Mouse (Mus musculus): ENCODE measurements around the gene Hoxd11.

Hoxd11 gene

DNA sequence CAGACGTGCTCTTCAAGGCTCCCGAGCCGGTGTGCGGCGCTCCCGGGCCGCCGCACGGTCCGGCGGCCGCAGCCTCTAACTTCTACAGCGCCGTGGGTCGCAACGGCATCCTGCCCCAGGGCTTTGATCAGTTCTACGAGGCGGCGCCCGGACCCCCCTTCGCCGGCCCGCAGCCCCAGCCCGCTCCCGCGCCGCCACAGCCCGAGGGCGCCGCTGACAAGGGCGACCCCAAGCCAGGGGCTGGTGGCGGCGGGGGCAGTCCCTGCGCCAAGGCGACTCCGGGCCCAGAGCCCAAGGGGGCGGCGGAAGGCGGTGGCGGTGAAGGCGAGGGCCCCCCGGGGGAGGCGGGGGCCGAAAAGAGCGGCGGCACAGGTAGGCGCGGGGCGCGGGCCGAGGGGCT lies 3.4 kb downstream of the Hoxd11 start:
- peak in 1 of 2 experiments; percentile 22 for DNase-seq

DNA sequence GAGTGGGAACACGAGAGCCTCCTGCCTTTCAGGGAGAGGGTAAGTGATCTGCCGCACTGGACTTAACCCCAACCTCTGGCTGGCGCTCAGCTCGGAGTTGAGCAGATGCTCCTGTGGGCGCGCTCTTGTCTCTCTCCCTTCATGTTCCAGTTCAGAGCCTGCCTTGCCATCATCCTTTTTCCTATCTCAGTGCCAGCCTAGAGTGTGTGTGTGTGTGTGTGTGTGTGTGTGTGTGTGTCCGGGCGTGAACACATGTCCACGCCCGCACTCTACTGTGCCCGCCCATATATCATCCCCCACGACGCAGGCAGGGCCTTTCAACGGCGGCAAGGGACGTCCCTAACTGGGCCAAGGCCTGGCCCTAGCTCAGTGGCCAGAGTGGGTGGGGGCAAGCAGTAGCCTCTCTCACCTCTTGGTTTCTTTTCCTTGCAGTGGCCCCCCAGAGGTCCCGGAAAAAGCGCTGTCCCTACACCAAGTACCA lies 4.2 kb downstream of the Hoxd11 start:
- no peak for DNase-seq

DNA sequence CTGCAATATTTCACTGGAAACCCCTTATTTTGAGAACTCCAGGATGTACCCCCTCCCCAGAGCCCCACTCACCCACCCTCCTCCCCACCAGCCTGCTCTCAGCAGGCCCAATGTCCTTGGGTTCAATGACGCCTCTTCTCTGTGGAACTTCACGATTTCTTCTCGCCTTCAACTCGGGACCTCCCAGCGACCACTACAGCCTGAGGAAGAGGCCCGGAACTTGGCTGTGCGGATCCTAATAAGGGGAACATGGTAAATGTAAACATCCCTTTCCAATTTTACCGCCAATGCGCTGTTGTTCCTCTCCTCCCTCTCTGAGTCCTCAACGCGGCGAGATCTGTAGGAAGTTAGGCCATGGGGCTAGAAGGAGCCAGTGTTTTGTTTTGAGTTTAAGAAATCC lies 4.7 kb downstream of the Hoxd11 start:
- DNase-seq = no peak

DNA sequence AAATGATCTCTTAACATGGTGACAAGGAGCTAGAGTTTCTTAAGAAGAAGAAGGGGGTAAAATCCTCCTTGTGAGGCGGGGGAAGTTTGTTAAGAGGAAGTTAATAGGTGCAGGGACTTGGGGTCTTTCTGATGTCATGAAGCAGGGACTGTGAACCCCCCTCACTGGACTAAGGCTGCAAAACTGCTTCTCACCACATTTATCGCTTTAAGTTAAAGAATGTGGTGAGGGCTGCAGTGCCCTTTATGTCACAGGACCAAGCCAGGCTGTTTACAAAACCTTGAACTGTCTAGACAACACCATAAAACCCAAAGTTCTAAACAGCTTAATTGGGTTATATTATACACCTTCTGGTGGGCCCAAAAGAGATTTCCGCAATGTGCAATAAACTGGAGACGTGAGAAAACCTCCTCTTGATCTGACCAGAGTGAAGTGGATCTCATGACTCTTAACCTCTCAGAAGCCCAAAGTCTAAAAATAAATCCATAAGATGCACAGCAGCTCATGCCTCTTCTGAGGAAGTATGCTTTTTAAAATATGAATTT lies 5.8 kb downstream of the Hoxd11 start:
- no peak for DNase-seq

DNA sequence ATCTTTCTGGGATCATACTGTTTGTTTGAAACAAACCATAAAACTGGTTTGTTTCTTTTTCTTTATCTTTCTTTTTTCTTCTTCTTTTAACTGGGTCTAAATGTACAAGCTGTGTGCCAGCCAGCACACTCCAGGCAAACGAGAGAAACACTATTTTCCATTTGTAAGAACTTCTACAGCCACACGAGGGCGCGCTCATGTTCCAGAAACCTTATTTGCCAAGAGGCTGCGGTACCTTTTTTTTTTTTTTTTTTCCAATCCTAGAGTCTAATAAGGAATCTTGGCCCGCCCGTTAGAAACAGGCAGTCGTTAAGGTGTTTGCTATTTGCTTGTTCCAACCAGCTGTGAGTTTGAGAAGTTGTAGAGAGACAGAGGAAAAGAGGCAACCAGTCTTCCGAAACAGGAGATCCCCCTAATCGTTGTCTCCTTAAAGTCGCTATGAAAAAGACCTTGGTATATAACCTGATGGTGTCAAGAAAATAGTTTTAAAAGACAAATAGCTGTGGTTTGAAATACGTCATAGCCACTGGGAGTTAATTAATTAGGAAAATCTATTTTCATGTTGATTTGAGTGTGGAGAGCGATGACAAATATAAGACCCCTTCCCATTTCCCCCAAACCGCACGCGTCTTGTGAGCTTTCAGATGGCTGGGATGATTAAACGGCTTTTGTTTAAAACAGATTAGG lies 7.1 kb downstream of the Hoxd11 start:
- peak; percentile 54 to 67 for DNase-seq

DNA sequence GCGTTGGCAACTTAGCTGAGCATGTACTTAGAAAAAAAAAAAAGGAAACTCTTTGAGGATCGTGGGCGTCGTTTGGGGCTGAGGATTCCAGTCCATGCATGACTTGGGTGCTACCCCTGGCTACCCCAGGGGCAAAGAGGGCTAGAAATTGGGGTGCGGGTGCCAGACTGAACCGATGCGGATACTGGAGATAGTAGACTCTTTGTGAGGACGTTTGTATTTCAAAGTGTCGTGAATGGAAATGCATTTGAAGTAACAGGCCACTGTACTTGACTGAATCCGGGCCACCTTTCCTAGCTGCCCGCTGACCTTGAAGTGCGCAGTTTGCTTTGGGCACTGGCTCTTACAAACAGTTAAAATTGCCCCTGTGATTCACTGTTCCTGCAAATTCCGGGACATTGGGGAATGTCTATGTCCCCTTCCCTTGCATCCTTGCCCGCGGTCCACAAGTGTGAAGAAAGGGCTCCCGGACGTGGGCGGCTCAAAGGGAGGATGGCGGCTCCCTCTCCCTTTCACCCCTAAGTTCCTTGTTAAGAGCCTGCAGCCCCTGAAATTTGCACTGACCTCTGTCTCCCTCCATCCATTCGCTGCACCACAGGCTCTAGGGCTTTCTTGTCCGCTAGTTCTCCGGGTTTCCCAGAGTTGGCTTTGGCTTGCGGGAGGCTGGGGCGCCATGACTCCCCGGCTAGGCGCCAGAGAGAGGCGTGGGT lies 7.8 kb downstream of the Hoxd11 start:
- DNase-seq = no peak

DNA sequence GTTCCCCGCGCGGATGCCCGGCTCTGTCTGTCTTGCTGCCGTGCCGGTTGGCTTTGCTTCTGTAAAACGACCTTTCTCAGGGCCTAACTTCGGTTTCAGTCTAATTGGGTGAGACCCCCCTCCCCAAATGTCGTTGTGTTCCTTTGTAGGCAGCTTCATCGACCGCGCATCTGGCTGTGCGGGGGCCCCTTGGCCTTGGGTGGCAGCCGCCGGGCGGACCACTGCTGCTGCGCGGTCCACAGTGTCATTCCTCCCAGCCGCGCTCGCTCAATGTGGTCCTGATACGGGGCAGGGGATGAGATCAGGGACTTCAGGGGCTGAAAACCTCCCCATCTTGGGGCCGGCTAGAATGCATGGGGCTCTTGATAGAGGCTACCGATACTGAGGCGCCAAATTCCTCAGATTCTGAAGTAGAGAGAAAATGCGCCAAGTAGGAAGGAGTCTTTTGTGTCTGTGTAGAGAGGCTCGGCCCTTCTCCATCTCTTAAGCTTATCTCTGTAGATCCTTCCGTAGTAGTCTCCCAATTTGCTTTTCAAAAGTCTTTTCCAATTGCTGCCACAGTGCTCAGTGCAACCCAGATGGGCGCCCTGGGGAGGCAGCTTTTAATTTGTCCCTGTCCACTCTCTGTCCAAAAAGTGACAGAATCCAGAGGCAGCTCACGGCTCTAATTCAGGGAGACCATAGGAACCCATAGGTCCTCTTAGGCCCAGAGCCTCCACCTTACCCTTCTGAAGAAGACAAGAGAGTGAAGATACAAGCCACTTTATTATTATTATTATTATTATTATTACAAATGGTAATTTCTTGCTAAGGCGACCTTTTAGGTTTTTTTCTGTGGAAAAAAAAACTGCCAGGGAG lies 8.6 kb downstream of the Hoxd11 start:
- no peak for DNase-seq

DNA sequence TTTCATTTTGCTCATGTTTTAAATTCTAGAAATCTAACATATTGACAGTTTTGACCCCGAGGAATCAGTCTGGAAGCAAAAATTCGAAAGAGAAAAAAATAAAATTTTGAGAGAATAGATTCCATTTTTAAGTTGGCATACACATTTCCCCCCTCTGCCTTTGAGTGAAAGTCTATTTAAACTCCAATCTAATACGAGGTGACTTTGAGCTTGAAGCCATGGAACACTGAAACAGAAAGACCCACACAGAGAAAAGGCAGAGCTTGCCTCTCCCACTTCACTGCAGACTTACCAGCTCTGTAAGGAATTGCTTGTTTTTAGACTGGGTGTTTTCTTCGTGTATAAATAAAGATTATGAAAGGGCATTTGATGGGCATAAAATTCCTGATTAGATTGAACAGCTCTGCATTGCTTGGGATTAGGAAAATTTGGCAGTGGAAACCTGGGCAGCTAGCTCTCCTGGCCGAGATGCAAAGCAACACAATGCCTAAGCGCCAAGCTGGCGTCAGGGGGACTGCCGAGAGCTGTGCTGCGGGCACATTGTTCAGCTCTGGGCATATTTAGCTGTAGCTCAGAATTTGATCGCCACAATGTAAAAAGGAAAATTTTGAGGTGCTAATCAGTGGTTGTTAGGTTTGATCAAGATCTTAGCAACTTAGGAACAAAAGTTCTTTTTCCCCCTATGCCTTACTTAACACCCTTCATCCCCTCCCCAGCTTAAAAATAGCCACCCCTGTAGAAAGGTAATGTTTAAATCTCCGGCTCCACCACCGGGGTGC lies 9.6 kb downstream of the Hoxd11 start:
- DNase-seq = no peak

DNA sequence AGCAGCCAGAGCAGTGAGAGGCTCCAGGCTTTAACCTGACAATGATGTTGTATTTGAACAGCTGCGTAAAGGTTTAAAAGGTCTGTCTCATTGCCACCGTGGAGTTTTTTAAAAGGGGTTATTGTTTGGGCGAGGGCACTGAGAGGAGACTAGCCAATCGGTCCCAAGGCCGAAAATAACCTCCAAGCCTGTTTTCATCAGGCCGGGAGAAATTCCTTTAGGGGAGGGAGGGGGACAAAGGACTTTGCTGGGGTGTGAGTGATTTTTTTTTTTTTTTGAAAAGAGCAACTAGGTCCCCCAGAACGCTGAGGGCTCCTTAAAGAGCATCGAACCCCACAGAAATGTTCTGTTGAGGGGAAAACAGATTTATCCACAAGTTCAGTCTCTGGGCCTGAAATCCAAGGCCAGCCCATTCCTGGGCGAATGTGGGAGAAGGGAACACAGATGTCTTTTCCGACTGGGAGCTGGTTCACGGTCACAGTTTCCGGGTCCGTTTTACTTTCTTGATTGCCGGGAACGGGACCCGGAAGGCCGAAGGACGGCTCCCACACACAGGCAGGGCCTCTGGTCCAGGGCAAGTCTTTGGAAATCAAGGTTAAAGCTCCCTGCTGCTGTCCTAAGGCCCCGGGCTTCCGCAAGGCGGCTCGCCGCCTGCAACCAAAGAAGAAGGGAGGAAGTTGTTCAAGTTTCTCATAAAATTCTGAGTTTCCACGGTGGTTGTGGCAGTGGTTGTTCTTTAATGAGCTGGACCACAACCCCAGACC lies 10.4 kb downstream of the Hoxd11 start:
- peak in 1 of 2 experiments; percentile 25 for DNase-seq

DNA sequence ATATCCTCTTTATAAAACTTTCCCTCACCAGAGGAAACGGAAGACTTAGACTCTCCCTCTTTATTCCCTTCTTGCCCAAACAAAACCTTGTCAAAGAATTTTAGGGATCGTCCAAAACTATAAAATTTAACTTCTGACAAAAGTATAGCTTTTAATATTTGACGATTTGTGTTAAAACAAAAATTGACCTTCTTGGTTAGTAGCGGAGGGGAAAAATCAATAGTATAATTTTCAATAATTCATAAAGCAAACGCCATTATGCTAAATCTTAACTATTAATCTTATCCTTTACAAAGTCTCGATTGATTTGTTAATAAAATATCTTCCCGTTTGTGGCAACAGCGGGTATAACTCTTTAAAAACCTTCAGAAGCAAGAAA lies 11.0 kb downstream of the Hoxd11 start:
- DNase-seq = no peak

DNA sequence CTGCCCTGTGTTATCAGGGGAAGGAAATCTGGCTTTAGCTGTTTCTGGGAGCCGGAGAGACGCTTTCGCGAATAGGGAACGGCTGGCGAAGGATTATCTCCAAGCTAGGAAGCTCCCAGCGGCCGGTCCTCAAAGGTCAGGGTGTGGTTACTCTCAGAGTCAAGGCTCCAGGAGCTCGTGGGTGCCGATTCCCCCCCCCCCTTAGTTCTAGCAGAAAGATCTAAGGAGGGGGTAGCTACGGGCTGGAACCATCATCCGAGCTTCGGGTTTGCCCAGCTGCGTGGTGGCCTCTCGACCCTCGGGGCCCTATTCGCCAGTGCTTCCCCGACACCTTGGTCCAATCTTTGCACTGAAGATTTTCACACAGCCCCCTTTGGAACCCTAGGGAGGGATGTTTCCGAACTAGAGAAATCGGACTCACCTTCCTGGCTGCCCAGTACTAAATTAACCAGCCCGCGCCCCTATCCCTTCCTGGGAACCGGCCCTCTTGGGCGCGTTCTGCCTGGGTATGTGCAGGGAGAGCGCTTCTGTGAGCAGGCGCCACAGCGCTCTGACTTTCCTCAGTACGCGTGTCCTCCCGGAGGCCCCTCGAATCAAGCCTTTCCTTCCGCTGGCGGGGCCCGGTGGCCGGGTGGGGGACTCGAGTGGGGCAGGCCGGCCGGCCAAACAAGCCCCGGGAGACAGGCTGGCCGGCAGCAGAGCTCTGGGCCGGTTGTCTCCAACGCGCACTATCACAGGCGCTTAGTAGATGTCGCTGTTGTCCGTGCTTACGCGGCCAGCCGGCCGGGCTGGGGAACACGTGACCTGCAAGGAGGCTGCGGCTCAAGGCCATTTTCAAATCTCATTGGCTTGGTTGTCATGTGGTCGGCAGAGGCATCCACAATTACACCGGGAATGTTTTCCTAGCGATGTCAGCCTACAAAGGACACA lies 11.9 kb downstream of the Hoxd11 start, which contains the start of gene Hoxd10:
Hoxd10 (plus strand) TSS at position 903 of the 930 bp plus-strand sequence.
- DNase-seq = peak; percentile 56 to 74

DNA sequence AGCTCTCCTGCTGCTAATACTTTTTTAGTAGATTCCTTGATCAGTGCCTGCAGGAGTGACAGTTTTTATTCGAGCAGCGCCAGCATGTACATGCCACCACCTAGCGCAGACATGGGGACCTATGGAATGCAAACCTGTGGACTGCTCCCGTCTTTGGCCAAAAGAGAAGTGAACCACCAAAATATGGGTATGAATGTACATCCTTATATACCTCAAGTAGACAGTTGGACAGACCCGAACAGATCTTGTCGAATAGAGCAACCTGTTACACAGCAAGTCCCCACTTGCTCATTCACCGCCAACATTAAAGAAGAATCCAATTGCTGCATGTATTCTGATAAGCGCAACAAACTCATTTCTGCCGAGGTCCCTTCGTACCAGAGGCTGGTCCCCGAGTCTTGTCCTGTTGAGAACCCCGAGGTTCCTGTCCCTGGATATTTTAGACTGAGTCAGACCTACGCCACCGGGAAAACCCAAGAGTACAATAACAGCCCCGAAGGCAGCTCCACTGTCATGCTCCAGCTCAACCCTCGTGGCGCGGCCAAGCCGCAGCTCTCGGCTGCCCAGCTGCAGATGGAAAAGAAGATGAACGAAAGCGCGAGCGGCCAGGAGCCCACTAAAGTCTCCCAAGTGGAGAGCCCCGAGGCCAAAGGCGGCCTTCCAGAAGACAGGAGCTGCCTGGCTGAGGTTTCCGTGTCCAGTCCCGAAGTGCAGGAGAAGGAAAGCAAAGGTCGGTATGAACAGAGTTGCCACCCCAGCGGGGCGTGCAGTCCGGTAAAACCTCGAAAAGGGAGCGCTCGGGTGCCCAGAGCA lies 12.8 kb downstream of the Hoxd11 start:
- no peak for DNase-seq

DNA sequence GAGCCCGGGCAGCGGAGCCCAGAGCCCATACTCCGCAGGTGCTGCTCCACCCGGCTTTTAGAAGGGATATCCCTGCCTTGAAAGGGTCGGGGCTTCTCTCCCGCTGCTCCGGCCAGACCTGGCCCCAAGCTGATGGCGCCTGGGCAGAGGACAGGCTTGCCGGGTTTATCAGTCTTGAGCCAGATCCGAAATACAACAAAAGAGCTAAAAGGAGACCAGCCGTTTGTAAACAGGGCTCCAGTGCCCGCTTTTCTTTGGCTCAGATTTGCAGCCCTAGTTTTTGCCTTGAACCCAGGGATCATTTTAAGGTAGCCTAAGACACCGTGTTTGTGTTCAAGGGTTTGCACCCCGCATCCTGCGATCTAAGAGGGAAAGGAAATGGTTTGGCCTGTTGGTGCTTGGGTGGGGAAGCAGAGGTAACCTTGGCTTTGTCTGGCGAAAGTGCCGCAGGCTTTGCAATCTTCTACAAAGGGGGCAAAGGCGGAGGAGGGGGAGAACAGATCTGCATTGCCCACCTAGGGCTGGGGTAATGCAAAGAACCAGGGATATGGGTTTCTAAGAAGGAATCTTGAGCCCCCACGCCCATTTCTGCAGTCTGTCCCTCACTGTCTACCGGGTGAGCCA lies 13.6 kb downstream of the Hoxd11 start:
- no peak for DNase-seq

DNA sequence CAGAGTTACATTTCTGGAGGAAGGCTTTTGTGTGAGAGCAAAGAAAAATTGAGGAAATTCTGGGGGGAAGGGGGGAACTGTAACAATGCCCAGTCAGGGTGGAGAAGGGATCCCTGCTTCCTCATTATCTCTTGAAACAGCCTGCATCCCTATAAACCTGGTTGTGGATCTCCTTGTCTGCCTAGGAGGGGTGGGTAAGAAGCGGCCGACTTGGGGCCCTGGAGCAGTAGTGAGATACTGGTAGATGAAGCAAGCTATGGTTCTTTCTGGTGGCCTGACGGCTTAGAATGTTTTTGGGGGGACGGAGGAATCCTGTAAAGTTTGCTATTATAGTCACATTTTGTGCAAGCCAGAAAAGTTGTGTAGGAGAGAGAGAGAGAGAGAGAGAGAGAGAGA lies 14.1 kb downstream of the Hoxd11 start:
- DNase-seq = no peak

DNA sequence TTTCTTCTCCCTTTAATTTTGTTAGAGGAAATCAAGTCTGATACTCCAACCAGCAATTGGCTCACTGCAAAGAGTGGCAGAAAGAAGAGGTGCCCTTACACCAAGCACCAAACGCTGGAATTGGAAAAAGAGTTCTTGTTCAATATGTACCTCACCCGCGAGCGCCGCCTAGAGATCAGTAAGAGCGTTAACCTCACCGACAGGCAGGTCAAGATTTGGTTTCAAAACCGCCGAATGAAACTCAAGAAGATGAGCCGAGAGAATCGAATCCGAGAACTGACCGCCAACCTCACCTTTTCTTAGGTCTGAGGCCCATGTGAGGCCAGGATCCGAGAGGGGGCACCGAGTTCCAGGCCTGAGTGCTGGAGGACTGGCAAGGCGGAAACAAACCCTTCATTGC lies 14.7 kb downstream of the Hoxd11 start:
- no peak for DNase-seq

DNA sequence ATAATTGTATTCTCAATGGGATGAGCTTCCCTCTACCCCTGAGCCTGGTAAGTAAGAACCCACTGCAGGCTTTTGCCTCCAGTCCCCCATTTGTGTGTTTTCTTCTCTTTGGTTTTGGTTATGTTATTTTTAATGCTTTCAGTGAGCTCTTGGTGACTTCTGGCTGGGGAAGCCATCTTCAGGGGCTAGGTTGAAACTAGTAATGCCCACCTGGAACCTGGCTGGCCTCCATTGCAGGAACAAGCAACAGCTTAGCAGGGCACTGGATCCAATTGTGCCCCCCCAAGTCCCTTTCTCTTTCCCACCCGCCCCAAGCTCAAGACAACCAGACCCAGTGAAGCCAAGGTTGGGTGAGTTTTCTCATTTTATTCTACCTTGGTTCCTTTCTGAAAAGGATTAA lies 16.0 kb downstream of the Hoxd11 start:
- DNase-seq = no peak

DNA sequence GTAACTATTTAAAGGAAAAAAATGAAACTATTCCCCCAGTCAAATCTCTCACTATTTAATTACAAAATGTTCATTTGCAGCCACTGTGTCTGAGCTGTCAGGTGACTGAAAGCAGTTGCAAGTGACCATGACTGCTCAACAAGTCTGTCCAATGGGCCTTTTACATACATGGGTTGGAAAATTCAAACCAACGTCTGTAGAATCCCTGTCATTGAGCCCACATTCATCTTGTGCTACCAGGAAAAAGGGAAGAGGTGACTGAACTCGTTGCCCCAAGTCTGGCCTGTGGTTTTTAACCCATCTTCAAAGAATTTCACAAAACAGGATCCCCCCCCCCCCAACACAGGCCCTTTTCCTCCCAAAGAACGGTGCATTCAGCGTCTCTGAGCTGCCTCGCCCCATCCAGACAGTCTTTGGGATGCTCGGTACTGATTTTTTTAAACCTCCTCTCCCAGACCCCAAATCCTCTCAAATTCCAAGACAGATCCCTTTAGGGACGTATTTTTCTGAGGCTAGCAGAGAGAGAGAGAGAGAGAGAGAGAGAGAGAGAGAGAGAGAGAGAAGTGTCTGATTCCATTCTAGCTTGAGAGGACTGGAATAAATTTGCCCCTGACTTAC lies 16.6 kb downstream of the Hoxd11 start:
- DNase-seq = no peak

All from lung, postnatal 4 days (tissue).